Mouse (Mus musculus): ENCODE results near the gene Zfp423.

Zfp423 gene

DNA sequence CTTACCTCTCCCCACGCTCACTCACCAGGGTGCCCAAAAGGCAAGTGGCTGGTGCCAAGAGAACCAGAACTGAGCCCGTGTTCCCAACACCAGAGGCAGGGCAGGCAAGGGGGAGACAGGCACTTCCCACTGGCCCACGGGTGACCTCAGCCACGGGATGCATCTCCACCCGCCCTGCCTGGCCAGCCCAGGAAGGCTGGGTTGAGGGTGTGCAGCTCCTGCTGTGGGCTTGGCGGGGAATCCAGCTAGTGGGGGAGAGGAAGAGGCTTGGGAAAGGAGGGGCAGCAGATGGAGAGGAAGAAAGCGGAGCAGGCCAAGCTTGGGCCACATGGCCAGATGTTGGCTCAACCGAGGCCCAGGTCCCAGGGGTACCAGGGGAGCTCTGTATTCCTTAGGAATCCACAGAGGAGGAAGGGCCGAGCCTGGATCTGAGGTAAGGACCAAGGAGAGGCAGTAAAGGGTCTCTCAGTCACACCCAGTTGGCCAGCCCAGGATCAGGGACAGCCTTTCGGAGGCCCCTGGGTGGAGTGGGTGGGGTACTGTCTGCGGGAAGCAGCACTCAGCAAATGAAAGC, 155.0 kb downstream of the Zfp423 start:
- DNase-seq (ENCODE audit: low spot score in 2 of 2), result no peak

DNA sequence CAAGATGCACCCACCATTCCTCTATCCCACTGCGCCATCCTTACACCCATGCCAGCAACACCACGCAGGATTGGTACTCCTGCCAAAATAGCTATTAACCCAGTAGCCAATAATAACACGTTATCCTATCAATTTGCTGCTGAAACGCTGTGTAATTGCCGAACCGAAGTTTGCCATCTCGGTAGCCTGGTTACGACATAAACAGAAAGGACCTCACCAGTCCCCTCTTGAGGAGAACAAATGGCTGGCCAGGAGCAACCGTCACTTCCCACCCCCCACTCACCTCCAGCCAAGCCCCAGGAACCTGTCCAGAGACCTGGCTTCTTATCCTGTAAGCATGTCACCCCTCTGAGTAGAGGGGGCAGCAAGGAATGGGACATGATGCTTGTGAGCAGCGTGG, 156.0 kb downstream of the Zfp423 start:
- no peak for DNase-seq (ENCODE audit: low spot score in 2 of 2)

DNA sequence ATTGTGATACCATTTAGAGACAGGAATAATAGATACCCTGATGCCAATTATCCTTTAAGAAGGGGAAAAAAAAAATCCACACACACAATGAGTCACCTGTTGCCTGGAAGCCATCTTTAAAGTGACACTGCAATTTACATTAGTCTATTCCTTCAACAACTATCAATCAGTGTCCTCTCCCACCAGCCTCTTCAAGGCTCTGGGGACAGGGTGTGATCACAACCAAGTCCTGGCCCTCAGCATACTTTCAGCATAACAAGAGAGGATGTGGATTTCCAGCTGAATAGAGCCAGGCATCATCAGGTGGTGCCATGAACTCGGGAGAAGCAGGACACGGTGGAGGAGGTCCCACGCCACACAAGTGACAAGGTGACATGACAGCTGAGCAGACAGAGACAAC, 156.8 kb downstream of the Zfp423 start:
- DNase-seq (ENCODE audit: low spot score in 2 of 2), result no peak

DNA sequence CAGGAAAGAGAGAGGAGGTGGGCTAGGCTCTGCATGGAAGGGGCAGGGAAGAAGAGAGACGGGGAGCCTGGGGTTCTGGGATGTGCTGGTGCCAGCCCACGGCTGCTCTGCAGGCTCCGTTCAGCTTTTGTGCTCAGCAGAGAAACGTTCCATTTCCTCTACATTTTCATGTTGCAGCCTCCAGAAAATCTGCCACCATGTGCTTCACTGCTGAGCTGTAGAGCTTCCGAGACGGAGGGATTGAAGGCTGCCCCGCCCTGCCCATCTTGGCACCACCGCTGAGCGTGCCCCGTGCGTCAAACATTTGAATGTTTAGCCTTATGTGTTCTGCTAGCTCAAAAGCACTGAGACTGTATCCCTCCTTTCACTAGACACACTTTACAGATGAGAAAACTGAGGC, 159.3 kb downstream of the Zfp423 start:
- peak; percentile 33 to 34 for DNase-seq (ENCODE audit: low spot score in 2 of 2)

DNA sequence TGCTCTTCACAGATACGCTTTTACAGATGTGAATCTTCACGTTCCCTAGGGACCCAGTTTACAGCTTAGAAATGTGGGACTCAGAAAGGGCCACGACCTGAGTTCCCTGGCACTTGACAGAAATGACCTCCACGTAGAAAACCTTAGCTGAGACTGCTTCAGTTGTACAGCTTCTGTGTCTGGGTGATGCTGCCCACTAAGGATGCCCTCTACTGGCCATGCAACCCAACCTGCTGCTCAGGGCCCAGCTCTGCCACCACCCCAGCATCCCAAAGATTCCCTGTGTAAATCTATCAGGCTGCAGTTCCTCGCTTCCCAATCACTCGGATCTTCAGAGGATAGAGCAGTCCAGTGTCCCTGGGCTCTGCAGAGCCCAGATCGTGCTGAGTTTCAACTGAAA, 163.2 kb downstream of the Zfp423 start:
- DNase-seq (ENCODE audit: low spot score in 2 of 2), result no peak

DNA sequence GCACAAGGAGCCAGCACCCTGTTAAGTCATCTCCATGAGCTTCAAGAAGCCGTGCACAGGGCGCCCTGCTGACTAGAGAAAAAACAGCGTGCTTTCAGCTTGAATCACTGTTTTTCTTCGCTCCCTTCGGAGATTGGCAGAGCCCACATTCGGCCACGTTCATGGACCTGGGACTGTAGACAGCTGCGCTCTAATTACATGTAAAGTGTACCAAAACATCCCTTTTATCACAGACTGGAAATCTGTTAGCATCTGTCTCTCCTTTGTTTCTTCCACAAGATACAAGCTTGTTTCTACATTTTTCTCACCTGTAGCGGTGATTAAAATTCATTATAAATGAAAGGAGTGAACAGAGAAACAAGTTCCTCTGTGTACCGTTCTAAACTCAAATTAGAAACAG, 164.8 kb downstream of the Zfp423 start:
- no peak for DNase-seq (ENCODE audit: low spot score in 2 of 2)

DNA sequence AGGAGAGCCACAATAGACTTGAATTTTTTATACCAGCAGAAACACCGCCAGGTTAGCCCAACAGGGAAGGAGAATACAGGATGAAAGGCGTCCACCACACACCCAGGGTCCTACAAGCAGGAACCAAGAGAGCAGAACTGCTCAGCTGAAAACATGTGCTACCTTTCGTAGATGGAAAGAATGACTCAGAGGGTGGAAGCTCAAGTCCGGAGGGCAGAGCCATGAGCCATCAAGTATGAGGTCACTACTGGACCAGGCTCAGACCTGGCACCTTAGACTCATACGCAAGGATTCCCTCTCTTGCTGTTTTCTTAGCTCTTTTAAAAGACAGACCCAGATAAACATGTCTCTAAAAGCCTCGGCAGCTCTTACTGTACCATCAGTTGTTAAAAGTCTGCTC, 168.3 kb downstream of the Zfp423 start:
- DNase-seq (ENCODE audit: low spot score in 2 of 2), result no peak

DNA sequence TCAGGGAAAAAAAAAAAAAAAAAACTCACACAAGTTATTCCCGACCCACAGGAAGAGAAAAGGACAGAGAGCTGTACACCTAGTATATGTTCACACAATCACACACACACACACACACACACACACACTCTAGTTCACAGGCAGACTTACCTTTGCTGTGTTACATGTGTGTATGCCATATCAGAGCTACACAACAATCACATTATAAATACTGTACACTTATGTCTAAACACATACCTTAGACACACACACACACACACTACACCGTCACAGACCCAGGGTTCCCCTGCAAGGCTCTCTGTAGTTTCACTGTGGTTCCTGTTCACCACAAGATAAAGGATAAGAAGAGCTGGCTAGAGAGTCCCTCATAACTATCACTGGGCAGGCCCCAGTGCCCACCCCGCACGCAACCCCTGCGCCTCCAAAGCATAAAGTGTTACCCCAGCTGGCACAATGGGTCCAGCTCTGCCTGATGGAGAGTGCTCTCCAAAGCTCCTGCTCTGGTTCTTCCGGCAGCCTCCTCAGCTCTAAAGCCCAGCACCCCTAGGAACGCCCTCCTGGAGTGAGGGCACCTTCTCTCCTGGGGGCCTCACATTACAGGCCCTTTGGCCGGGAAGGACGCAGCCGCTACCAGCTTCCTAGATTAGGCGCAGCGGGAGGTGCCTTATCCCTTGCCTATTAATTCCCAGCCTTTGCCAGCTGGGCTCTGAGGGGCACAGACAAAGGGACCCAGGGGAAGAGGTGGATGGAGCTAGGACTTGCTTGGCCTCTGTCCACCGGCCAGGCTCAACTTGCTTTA, 174.6 kb downstream of the Zfp423 start:
- DNase-seq (ENCODE audit: low spot score in 2 of 2), result no peak

DNA sequence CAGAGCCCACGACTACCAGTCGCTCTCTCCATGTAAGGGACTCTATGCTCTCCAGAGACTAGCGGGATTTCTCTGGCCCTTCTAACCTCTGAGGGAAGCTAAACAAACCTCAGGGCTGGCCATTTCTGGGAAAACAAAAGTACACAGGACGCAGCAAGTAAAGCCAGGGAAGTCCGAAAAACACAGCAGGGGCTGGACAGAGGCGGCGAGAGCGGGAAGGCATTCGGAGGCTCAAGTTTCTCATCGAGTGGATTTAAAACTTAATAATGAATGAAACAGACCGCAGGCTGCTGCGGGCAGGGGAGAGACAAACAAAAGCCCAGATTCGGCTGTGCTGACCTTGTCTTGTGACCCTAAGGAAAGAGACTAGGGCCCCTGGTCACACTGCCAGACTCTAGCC, 175.2 kb downstream of the Zfp423 start:
- DNase-seq (ENCODE audit: low spot score in 2 of 2), result no peak

DNA sequence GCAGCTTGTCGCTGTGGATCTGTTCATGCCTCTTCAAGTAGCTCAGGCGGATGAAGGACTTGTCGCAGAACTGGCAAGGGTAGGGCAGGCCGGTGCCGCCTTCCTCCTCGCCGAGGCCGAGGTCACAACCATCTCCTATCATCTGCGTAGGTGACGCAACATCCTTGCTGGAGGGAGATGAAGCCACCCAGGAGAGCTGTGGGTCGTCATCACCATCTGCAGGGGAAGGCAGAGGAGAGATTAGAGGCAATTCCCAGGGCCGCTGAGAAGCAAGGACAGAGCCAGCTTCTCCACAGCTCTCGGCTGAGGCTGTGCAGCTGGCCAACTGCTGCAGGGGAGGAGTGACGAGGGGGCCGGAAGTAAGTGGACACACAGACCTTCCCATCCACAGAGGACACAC, 176.2 kb downstream of the Zfp423 start:
- DNase-seq (ENCODE audit: low spot score in 2 of 2), result no peak

DNA sequence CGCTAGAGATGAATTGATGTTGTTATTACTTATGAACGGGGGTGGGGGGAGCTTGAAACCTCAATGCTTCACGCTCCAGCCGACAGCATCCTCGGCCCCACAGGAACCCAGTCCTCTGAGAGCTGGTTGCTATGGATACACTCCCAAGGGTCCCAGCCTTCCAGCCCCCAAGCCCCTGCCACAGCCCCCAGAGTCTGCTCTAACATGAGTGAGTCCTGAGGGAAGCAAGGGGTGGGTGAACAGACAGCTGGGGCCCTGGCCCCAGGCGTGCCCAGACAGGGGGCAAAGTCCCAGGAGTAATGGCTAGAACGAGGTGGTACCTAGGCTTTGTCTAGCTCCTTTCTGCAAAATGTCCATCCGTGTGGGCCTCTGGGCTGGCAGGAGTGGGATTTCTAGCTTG, 181.8 kb downstream of the Zfp423 start:
- DNase-seq (ENCODE audit: low spot score in 2 of 2), result no peak

DNA sequence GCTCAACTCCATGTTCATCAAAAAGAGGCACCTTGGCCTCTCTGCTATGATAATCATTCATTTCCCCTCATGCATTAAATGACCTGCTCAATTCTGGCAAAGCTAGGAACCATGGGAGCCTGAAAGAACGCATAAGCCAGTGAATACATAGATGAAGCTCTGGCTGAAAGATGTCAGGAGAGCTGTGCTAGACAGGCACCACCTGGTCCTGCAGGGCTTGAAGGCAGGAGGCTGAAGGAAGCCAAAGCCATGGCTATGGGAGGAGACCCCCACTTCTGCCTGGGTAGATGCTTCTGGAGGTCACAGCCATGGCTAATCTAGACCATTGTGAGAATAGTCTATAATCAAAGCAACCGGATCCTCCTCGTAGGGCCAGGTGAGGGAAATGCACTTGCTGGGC, 183.5 kb downstream of the Zfp423 start:
- no peak for DNase-seq (ENCODE audit: low spot score in 2 of 2)

DNA sequence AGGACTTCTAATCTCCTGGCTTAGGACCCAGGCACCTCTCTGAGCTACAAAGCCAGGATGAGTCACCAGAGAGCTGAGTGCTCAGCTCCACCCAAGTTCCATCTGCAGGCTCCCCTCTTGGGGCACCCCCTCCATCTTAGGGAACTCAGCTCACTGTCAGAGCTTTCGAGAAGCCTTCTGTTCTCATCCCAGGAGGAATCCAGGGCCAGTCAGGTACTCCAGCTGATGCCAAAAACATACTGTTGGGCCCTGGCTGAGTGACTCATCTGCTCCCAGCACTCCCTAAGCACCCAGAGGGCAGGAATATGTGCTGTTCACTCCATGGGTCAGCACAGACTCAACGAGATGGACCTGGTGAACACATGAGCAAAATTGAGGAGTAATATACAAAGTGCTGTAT, 184.4 kb downstream of the Zfp423 start:
- no peak for DNase-seq (ENCODE audit: low spot score in 2 of 2)

DNA sequence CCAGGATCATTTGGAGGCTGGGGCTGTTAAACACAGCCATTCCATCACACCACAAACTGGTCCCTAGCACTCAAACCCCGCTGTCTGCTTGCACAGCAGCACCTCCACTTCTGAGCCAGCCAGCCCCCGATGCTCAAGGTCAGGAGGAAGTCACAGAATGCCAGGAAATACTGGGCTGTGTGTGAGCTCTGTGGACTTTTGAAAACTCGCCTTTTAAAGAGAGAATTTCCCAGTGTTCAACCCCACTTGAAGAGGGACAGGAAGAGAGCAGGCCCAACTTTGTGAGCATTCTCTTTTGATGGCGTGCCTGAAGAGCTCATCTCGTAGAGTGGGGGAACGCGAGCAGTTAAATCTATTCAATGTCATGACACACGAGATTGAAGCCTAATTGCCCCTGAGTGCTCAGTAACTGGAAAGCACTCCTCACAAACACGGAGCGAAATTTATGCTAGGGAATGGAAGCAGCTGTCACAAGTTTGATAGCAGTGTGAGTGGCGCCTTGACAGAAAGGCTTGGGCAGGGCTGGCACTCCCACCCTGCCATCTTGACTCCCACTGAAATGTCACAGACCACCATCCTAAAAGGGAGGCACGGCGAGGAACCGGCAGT, 186.4 kb downstream of the Zfp423 start:
- DNase-seq (ENCODE audit: low spot score in 2 of 2), result no peak

DNA sequence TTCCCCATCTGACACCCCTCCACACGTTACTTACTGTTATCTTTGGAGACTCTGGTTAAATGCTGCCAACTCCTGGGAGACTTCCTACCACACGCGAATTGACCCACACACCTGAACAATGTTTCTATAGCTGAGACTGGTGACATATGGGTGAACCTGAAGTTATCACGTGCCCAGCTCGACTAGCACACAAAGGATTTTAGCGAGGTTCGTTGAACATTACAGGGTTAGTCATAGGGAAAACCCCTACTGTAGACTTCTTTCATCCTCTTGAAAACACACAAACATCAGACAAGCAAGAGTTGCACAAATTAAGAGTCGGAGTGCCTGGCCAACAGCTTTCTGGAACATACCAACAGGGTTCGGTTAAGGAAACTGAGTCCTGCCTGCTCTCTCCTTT, 191.5 kb downstream of the Zfp423 start:
- DNase-seq (ENCODE audit: low spot score in 2 of 2), result no peak

DNA sequence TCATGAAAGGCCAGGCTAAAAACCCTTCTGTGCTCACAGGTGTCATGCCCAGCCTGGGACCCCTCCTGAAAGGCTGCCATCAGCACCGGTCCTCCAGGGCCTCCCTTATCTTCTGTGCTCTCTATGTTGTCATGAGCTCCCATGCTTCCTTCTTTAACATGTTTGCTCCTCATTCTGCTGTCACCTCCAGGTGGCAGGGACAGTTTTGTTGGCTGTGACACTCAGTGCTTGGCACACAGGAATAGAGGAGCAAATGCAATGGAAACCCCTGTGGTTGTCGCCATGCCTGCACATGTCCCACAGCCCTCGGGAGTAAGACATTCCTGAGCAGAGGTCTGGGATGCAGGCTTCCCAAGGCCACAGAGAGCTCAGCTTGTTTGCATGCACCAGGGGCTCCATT, 194.1 kb downstream of the Zfp423 start:
- no peak for DNase-seq (ENCODE audit: low spot score in 2 of 2)

DNA sequence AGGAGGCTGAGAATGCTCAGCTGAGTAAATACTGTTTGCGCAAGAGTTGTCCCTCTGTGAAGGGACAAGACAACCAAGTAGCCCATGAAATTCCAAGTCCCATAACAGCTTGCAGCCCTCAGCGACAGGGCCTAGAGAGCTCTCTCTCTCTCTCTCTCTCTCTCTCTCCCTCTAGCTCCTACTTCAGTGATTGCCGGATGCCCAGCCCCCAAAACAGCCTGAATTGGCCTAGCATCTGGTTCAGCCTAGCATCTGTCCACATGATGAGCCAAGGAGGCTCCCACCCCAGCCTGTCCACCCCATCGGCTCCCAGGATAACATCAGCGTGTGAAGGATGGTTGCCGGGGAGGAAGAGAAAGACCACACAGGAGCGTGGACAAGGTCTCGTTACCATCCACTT, 200.6 kb downstream of the Zfp423 start:
- no peak for DNase-seq (ENCODE audit: low spot score in 2 of 2)

DNA sequence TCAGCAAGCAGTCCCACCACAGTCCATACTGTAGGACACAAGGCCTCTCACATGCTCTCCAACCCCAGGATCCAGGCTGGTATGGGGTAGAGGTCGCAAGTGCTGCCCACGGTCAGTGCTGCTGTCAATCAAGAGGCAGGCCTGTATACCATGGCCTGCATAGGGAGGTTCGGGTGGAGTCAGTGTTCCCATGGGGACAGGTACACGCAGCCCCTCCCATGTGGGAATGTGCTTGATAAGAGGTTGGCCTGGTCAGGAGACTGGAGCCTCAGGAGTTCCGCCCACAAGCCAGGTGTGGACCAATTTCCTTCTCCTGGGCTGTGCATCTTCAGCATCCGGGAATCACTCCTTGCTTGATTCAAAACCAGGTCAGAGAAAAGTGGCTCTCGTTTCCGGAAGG, 204.5 kb downstream of the Zfp423 start:
- DNase-seq (ENCODE audit: low spot score in 2 of 2), result no peak

DNA sequence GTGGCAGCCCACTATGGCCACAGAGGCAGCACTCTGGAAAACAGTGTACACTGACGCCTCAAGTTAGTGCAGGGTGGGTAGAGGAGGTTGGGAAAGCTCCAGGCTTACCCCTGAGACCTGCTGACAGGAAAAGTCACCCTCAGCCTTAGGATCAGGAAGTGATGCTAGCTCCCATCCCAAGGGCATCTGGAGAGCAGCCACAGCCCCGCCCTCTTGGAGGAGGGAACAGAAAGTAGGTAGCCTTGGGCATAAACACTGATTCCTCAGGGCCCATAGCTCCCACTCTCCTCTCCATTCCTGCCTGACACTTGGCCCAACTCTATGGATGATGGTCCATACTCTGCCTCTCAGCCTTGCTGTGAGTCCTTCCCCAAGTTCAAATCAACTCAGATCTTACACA, 205.8 kb downstream of the Zfp423 start:
- no peak for DNase-seq (ENCODE audit: low spot score in 2 of 2)

DNA sequence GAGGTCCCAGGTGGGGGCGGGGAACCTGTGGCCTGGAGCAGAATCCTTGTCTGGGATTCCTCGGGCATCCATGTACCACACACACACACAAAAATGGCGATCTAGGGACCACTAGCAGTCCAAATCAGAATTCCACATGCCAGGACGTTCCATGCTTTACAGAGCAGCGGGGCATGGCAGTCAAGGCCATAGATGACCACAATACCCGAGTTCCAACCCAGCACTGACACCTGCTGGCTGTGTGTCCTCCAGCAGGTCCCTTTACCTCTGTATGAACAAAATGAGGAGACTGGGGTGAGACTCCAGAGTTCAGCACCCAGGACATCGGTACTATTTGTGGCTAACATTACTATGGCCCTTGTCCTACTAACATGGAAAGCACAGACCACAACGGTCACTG, 206.2 kb downstream of the Zfp423 start:
- no peak for DNase-seq (ENCODE audit: low spot score in 2 of 2)

DNA sequence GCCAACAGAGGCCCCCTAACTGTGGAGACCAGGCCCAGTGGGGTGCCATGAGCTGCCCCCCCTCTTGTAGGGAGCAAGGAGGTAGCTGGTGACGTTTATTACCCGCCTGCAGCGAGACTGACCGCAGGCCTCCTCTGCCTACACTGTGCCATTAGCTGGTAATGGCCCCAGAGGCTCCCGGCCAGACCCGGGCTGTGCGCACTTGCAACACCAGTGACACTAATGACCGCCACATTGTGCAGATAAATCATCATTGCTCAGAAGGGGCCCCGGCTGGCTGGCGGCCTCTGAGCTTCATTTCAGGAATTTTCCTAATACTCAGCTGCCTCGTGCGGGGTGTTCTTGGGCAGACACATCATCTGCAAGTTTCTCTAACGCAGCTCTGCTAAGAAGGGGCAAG, 206.7 kb downstream of the Zfp423 start:
- no peak for DNase-seq (ENCODE audit: low spot score in 2 of 2)

DNA sequence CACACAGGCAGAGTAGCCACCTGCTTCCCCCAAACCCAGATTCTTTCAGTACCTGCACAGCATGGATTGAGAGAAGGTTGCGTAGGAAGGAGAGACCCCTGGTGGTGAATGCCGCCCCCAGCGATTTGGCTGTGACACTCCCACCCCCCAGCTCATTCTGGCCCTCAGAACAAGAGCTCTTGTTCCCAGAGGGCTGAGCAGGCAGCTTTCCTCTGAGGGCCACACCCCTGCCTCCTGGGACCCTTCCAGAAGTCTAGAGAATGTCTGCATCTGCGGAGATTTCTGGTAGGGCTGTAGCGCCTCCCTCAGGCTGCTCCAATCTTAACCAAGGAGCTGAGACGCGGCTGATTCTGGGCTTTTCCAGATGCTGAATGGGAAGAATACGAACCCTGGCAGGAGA, 211.8 kb downstream of the Zfp423 start:
- no peak for DNase-seq (ENCODE audit: low spot score in 2 of 2)

DNA sequence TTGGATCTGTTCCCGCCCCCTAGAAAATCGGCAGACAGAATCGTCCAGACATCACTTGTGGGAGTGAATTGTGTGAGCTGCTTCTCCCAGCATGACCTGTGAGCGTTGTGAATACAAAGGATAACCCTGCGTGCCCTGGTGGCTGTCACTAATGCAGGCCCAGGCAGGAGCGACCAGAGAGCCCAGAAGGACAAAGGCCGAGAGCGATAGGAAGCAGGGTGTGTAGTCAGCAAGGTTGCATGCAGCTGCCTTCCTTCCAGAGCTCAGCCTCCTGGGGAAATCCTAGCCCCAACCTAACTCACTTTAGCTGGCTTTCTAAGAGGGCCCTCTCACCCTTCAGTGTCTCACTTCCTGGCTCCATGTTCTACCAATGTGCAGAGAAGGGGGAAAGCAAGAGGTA, 212.3 kb downstream of the Zfp423 start:
- no peak for DNase-seq (ENCODE audit: low spot score in 2 of 2)

DNA sequence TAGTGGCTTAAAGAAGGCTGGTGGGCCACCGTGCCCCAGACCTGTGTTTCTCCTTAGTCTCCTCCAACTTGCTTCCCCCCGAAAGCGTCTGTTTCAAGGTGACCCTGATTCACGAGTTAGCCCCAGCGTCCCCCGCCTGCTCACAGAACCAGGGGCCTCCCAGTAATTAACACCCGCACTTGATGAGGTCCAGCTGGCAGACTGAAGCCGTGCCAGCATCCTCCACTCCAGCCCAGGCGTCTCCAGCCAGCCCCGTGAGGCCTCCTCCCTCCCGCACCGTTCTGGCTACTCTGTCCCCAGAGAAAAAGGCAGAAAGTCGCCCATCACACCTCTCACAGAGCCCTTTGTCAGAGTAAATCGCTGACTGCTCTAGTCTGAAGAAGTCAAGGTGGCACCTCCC, 213.3 kb downstream of the Zfp423 start:
- DNase-seq (ENCODE audit: low spot score in 2 of 2), result no peak

All from frontal cortex, postnatal 14 days (tissue).